In the genomic region with DNA sequence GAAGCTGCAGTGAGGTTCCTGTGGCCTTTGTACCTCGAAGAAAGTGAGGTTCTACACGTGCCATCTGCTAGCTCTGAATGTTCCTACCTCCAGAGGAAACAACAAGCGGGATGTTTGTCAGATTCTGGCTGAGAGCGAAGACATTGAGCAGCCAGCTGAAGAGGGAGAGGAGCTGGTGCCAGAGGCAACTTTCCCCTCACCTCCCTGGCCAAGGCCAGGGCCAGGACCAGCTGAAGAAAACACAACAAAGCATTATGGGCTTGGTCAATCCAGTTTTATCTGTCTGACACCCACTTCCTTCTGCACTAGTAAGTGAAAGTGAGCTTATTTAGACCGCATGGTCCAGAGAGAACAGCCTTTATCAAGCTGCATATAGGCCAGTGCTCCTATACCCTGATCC, we compare ENCODE assay signal across 19 mouse cellular contexts.
"Had no signal": no experiment of that assay in that cellular context is flagged by ENCODE, and none has a peak within 500 bp of the region (broad histone marks: within the 10 kb centered on the region; RNA-seq: fewer than 3 reads in every experiment).

No protein-coding gene starts in this region.

- H3K27me3 ChIP-seq: liver, embryonic 15.5 days; lung, embryonic 15.5 days; megakaryocyte, embryonic 14.5 days; midbrain, embryonic 13.5 days; midbrain, embryonic 15.5 days; neural tube, embryonic 12.5 days; stomach, embryonic 15.5 days had no signal

- H3K27ac ChIP-seq: liver, embryonic 15.5 days; lung, embryonic 15.5 days; macrophage; midbrain, embryonic 13.5 days; midbrain, embryonic 15.5 days; neural tube, embryonic 12.5 days; stomach, embryonic 15.5 days; stomach, postnatal 0 days had no signal

- H3K4me2 ChIP-seq: liver, embryonic 15.5 days; lung, embryonic 15.5 days; midbrain, embryonic 11.5 days; midbrain, embryonic 13.5 days; midbrain, embryonic 15.5 days; neural tube, embryonic 12.5 days; stomach, embryonic 15.5 days had no signal

- H3K4me3 ChIP-seq: liver, embryonic 15.5 days; lung, embryonic 15.5 days; megakaryocyte, embryonic 14.5 days; midbrain, embryonic 13.5 days; midbrain, embryonic 15.5 days; neural tube, embryonic 12.5 days; stomach, embryonic 15.5 days had no signal

- H3K4me1 ChIP-seq: lung, embryonic 15.5 days; stomach, embryonic 15.5 days had no signal

- DNase-seq: liver, postnatal 0 days; lung, adult 2 months; lung, postnatal 14 days; lung, postnatal 36 days; right cerebral cortex, postnatal 14 days; thymus, adult 2 months; thymus, postnatal 25 days; thymus, postnatal 4 days had no signal

- H3K9ac ChIP-seq: liver, embryonic 15.5 days; liver, postnatal 0 days; lung, embryonic 15.5 days; midbrain, embryonic 13.5 days; midbrain, embryonic 15.5 days; neural tube, embryonic 12.5 days; stomach, embryonic 15.5 days had no signal

- H3K9me3 ChIP-seq: liver, embryonic 15.5 days; lung, embryonic 15.5 days; megakaryocyte, embryonic 14.5 days; midbrain, embryonic 13.5 days; midbrain, embryonic 15.5 days; neural tube, embryonic 12.5 days; stomach, embryonic 15.5 days had no signal

- ATAC-seq: liver, postnatal 0 days; lung, postnatal 0 days; midbrain, embryonic 13.5 days; midbrain, embryonic 15.5 days had no signal
